Mouse (Mus musculus) neural tube, embryonic 14.5 days (tissue): Measurements from ENCODE around the gene Calhm2. TPM values are rescaled to one million over a fixed set of nuclear protein-coding genes. Genes with fewer than 3 reads are reported as not detected.

Source experiments
- ATAC-seq: fragments of 200-750 bp; cut with Nextera tagmentation; 2 replicates; pipeline ENCODE4 v1.8.0; 2017; ENCODE audit warnings: low read depth, mild to moderate bottlenecking, moderate TSS enrichment, moderate library complexity
- H3K27ac ChIP-seq: fragments of 300-500 bp; sonication (generic); 2 replicates; pipeline ENCODE4 v1.5.1; 2014; ENCODE audit warnings: low read depth, mild to moderate bottlenecking, control low read depth, low read length, moderate library complexity, mixed read lengths
- H3K27me3 ChIP-seq: fragments of 300-500 bp; sonication (generic); 2 replicates; pipeline ENCODE4 v1.6.1; 2014; ENCODE audit warnings: low read length; ENCODE audit not compliant: control insufficient read depth, insufficient read depth
- H3K36me3 ChIP-seq: fragments of 300-500 bp; sonication (generic); 2 replicates; pipeline ENCODE4 v1.6.1; 2014; ENCODE audit warnings: low read length, mixed read lengths; ENCODE audit not compliant: control insufficient read depth, insufficient read depth
- H3K4me1 ChIP-seq: fragments of 300-500 bp; sonication (generic); 2 replicates; pipeline ENCODE4 v1.6.1; 2014; ENCODE audit warnings: low read length; ENCODE audit not compliant: control insufficient read depth, insufficient read depth
- H3K4me2 ChIP-seq: fragments of 300-500 bp; sonication (generic); 2 replicates; pipeline ENCODE4 v1.6.1; 2014; ENCODE audit warnings: mild to moderate bottlenecking, low read depth, low read length, control low read depth
- H3K4me3 ChIP-seq: fragments of 300-500 bp; sonication (generic); 2 replicates; pipeline ENCODE4 v1.5.1; 2014; ENCODE audit warnings: low read depth, low read length, control low read depth, mixed read lengths
- H3K9ac ChIP-seq: fragments of 300-500 bp; sonication (generic); replicated peaks from 2 replicates; pipeline ENCODE4 v1.6.1; 2014; ENCODE audit warnings: low read depth, mild to moderate bottlenecking, control low read depth, low read length, mixed read lengths
- H3K9me3 ChIP-seq: fragments of 300-500 bp; sonication (generic); 2 replicates; pipeline ENCODE4 v1.6.1; 2016; ENCODE audit warnings: low read length; ENCODE audit not compliant: control insufficient read depth
- WGBS: fragments of 180-500 bp; shearing (Covaris S2); extraction: QIAGEN DNeasy Blood & Tissue Kit; methylation state at CpG from one replicate; pipeline ENCODE4 v1.1.7; 2014; 5-methylcytosine and 5-hydroxymethylcytosine counted together
- polyA plus RNA-seq: library from polyadenylated mRNA; unstranded; fragments of >200 nt; fragmentation: Nextera tagmentation; extraction: Ambion mirVana; gene quantifications from 2 replicates; pipeline ENCODE4 v1.2.1, GENCODE M21; 2014

The Calhm2 gene
- polyA plus RNA-seq, 1 experiment from 2014 or later: 0.28 TPM

GRCm38 (mm10) chr19:47176916-47177505 is 38.9 kb upstream of the Calhm2 start:
- Histone ChIP-seq H3K27ac (0 out of 2 replicates have a peak overlapping the region, but pooled peaks have one; percentile 39), H3K36me3 (no peaks in the 10 kb centered on the region), H3K4me2 (no peak overlapping the region), H3K9me3 (no peaks in the 10 kb centered on the region), H3K9ac (no peak overlapping the region), H3K4me1 (peaks cover 7% of the 10 kb centered on the region; the same call in 1 of the 2 replicates), H3K4me3 (no peak overlapping the region), H3K27me3 (no peaks in the 10 kb centered on the region)
- 65% methylated on average over 2 of the region's 2 CpGs for WGBS
- ATAC-seq: no peak

DNA sequence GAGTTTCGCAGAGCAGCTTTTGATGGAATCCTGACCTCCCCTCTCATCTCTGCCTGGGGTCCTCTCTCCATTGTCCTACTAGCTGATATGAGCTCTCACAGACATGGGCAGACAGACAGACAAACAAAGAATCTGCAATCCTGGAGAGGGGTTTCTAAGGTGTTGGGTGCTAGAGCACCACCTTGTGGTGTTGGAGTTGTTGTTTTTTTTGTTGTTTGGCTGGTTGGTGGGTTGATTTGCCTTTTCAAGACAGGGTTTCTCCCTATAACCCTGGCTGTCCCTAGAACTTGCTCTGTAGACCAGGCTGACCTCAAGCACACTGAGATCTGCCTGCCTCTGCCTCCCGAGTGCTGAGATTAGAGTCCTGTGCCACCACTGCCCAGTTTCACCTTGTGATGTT is 37.4 kb upstream of the Calhm2 start:
- no peak for ATAC-seq
- Histone ChIP-seq H3K9me3 (no peaks in the 10 kb centered on the region), H3K9ac (no peak overlapping the region), H3K27ac (no peak overlapping the region), H3K27me3 (no peaks in the 10 kb centered on the region), H3K4me1 (peaks cover 7% of the 10 kb centered on the region; the same call in 1 of the 2 replicates), H3K4me3 (no peak overlapping the region), H3K4me2 (no peak overlapping the region), H3K36me3 (no peaks in the 10 kb centered on the region)
- 74% methylated on average over 2 of the region's 2 CpGs for WGBS

GRCm38 (mm10) chr19:47174515-47174914 is 36.4 kb upstream of the Calhm2 start:
- Histone ChIP-seq H3K4me3 (no peak overlapping the region), H3K27me3 (no peaks in the 10 kb centered on the region), H3K9ac (no peak overlapping the region), H3K27ac (no peak overlapping the region), H3K36me3 (no peaks in the 10 kb centered on the region), H3K4me2 (no peak overlapping the region), H3K9me3 (no peaks in the 10 kb centered on the region), H3K4me1 (0 out of 2 replicates have a peak, but pooled peaks cover 2% of the 10 kb centered on the region)
- WGBS: 65% methylated on average over 3 of the region's 3 CpGs
- ATAC-seq: no peak

DNA sequence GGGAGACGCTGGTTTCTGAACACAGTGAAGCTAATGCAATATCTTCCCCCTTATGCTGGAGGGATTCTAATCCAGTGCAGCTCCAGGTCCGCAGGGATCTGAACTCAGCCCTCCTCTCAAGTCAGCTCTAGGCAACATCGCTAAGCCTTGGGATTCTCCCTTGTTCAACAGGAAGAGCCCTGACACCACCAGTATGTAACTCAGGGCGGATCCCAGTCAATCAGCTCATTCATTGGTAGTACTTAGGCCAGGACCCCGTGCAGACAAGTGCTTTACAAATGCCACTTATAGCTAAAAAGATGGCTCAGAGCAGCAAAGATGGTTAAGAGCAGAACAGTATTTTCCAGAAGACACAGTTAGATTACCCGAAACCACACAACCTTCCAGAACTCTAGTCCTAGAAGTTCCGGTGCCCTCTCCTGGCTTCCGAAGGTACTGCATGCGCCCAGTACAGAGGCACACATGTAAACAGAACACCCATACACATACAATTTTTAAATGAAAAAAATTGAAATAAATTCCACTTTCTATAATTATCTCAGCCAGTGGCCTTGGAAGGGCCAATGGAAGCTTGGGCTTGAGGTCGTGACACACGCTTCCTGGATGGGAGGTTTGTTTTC is 30.8 kb upstream of the Calhm2 start:
- Histone ChIP-seq H3K4me2 (no peak overlapping the region), H3K4me1 (no peaks in the 10 kb centered on the region), H3K9ac (no peak overlapping the region), H3K4me3 (no peak overlapping the region), H3K36me3 (no peaks in the 10 kb centered on the region), H3K27ac (no peak overlapping the region), H3K27me3 (no peaks in the 10 kb centered on the region), H3K9me3 (no peaks in the 10 kb centered on the region)
- WGBS: 25% methylated on average over 11 of the region's 11 CpGs
- ATAC-seq: no peak; the same call in 1 of the 2 replicates

- H3K27me3 ChIP-seq: no peaks in the 10 kb centered on the region
- H3K4me2 ChIP-seq: no peak overlapping the region
- ATAC-seq: no peak; the same call in 1 of the 2 replicates
- H3K4me3 ChIP-seq: no peak overlapping the region
- no peaks in the 10 kb centered on the region for H3K9me3 ChIP-seq
- WGBS: 13% methylated on average over 13 of the region's 13 CpGs
- H3K9ac ChIP-seq: no peak overlapping the region
- no peaks in the 10 kb centered on the region for H3K36me3 ChIP-seq
- no peaks in the 10 kb centered on the region for H3K4me1 ChIP-seq
- no peak overlapping the region for H3K27ac ChIP-seq
Observed at GRCm38 (mm10) chr19:47168223-47168622, 30.1 kb upstream of the Calhm2 start.

GRCm38 (mm10) chr19:47167617-47168214 is 29.6 kb upstream of the Calhm2 start:
- WGBS: 70% methylated on average over 7 of the region's 7 CpGs
- Histone ChIP-seq H3K4me2 (no peak overlapping the region), H3K27me3 (no peaks in the 10 kb centered on the region)

DNA sequence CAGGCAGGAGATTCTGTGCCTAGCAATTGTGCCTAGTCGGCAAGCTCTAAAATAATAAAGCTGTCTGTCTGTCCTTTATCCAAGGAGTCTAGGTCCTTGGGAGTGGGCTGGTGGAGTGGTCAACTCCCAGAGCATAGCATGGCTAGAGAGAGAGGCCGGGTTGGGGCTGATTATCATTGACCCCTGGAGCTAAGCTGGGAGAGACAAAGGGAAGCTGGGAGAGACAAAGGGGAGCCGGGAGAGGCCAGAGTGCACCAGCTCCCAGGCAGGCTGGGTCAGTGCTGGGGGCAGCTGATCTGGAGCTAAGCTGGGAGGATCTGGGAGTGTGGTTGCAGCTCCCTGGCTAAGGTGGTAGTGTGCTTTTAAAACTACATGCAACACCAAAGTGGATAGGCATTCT is 28.7 kb upstream of the Calhm2 start:
- Histone ChIP-seq H3K4me2 (no peak overlapping the region), H3K4me1 (no peaks in the 10 kb centered on the region), H3K9me3 (no peaks in the 10 kb centered on the region), H3K27ac (no peak overlapping the region), H3K9ac (no peak overlapping the region), H3K36me3 (no peaks in the 10 kb centered on the region), H3K27me3 (no peaks in the 10 kb centered on the region), H3K4me3 (no peak overlapping the region)
- ATAC-seq: no peak
- WGBS: 12% methylated on average over 3 of the region's 3 CpGs

More at GRCm38 (mm10) chr19:47167617-47168214, 29.6 kb upstream of the Calhm2 start:
- no peaks in the 10 kb centered on the region for H3K9me3 ChIP-seq
- ATAC-seq: no peak
- H3K27ac ChIP-seq: no peak overlapping the region
- no peaks in the 10 kb centered on the region for H3K36me3 ChIP-seq
- no peaks in the 10 kb centered on the region for H3K4me1 ChIP-seq
- H3K4me3 ChIP-seq: no peak overlapping the region
- H3K9ac ChIP-seq: no peak overlapping the region

DNA sequence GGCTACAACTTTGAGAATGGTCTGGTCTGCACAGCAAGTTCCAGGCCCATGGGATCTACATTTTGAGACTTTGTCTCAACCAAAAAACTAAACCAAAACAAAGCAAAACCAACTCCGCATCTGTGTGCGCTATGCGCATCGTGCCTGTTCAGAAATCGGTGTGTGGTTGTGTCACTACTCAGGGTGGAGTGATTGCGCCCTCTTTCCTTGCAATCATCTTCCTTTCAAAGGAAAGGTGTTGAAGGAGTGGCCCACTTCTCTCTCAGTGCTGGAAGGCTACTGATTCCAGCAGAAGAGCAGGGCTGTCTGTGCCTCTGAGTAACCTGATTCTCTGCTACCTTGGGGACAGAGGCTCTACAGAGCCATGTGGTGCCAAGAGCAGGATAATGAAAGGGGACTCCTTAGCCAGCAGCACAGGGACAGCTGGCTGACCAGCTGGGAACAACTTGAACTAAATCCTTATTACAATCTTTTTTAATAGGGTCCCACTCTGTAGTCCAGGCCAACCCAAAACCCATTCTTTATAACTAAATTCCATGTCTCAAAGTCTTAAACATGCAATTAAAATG is 25.2 kb upstream of the Calhm2 start:
- H3K9ac ChIP-seq: no peak overlapping the region
- no peaks in the 10 kb centered on the region for H3K9me3 ChIP-seq
- H3K27me3 ChIP-seq: no peaks in the 10 kb centered on the region
- H3K27ac ChIP-seq: no peak overlapping the region
- H3K4me1 ChIP-seq: no peaks in the 10 kb centered on the region
- no peaks in the 10 kb centered on the region for H3K36me3 ChIP-seq
- no peak for ATAC-seq
- H3K4me3 ChIP-seq: no peak overlapping the region
- H3K4me2 ChIP-seq: no peak overlapping the region
- WGBS: 94% methylated on average over 6 of the region's 6 CpGs

DNA sequence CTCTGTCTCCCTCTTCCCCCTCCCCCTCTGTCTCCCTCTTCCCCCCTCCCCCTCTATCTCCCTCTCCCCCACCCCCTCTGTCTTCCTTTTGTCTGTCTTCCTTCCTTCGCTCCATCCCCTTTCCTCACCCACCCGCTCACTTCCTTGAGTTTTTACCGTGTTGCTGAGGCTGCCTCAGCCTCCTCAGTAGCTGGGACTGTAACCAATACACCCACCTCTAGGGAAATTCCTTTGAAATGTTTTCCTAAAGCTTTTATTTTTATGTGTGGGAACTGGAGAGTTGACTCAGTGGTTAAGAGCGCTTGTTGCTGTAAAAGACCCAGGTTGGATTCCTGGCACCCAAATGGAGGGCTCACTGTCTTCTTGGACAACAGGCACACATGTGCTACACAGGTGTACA is 23.6 kb upstream of the Calhm2 start:
- no peak for ATAC-seq
- no peak overlapping the region for H3K4me2 ChIP-seq
- H3K9ac ChIP-seq: no peak overlapping the region
- H3K4me1 ChIP-seq: no peaks in the 10 kb centered on the region
- no peaks in the 10 kb centered on the region for H3K9me3 ChIP-seq
- no peak overlapping the region for H3K27ac ChIP-seq
- WGBS: 63% methylated on average over 4 of the region's 4 CpGs
- no peak overlapping the region for H3K4me3 ChIP-seq
- no peaks in the 10 kb centered on the region for H3K36me3 ChIP-seq
- no peaks in the 10 kb centered on the region for H3K27me3 ChIP-seq
